Mouse (Mus musculus) thymus, postnatal 10 days (tissue): ENCODE measurements at regions not wholly inside any gene's neighbourhood (a gene's known extent, or its start where the extent isn't known, plus 50 kb on each side); places are given as distances from the start of the nearest gene placed in this dataset.

Experiments used
- DNase-seq, 2 experiments: peaks; one replicate each; pipeline ENCODE4 v3.0.0; 2021; ENCODE audit warnings: low spot score in 2 of 2

DNA sequence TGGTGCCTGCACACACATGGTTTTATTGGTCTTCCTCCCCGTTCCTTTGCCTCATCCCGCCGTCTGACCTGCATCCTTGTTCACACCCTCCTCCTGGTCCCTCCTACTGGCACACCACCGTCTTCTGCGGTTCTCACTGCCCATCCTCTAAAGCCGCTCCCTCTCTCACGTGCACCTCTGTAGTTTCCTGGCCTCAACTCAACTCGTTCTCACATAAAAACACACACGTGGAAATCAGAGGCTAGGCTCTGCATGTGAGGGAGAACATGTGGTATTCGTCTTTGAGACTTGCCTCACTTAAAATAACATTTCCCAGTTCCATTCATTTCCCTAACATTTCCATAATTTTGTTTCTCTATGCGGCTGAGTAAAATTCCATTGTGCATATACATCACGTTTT is 69.5 kb downstream of the Aldh8a1 start:
- DNase-seq = no peak

- no peak for DNase-seq
Measured at GRCm38 (mm10) chr10:21448132-21448531, 71.0 kb downstream of the Aldh8a1 start.

- no peak for DNase-seq
Measured at GRCm38 (mm10) chr10:21448942-21449341, 71.9 kb downstream of the Aldh8a1 start.

DNA sequence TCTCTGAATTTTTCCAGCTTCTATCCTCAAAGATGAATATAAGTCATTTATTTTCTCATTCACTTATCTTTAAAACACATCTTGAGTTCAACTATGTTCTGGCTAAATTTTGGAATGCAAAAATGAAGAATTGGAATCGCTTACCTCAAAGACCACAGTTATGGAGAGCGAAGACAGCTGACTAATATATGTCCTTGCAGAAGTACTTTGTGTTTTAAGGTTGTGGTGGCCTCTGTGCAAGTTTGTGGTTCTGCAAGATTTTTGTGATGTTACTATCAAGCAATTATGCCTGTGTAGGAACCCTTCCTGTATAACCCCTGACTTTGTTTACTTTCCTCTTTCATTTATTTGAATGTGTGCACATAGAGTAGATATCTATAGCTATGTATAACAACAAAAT is 75.5 kb downstream of the Aldh8a1 start:
- no peak for DNase-seq

DNA sequence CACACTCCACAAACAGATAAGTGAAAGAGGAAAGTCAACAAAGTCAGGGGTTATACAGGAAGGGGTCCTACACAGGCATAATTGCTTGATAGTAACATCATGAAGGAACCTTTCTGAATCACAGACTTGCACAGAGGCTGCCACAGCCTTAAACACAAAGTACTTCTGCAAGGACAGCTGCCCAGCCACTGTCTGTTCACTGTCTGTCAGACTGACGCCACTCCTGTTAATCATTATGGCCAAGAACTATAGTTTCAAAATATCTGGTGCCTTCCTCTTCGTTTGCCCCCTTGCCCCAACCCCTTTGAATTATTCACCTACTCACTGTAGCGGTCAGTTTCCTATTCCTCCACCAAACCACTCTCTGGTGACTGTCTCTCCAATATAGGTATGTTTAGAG is 76.4 kb downstream of the Aldh8a1 start:
- no peak for DNase-seq

DNA sequence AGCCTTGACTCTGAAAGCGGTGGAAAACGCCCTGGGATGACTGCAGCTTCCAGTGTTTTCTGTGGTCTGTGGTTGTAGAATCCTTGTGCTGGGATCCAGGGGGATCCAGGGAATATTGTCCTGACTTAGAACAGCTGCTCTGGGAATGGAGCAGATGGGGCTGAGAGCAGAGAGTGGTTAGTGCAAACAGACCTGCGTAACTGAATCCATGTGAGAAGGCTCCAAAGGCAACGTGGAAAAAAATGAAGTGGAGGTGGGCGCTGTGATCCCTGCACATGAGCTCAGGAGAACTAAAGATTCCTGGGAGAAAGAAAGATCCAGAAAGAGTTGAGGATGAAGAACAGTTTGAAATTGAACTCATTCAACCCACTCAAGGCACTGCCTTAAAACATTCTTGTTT is 77.1 kb downstream of the Aldh8a1 start:
- DNase-seq = no peak

DNA sequence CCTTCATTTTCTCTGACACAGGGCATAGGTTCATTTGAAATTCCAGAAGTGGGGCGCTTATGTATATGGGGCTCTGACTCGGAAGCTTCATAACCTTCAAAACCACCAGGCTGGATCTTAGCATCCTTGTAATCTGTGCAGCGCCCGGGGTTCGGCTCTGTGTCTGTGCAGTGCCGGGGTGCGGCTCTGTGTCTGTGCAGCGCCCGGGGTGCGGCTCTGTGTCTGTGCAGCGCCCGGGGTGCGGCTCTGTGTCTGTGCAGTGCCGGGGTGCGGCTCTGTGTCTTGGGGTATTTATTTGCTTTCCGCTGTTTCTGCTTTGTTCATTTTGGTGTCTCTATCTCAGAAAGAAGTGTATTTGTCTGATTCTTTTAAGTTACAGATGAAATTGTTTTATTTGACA is 77.7 kb downstream of the Aldh8a1 start:
- DNase-seq = no peak

DNA sequence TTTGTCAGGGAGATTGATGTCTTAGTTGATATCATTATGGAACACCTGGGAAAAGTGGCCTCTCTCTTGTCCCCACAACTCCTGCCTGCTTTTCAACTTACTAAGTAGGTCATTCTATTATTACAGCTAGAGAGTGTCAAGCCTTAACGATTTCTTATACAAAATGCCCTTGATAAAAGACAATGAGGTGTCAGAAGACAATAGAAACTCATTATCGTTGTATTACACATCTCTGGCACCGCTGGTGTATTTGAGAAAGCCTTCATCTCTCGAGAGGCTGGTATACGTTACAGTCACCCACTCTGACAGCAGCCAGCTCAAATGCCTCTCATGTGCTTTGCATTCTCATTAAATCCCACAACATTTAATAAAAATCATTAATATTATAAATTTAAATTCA is 78.8 kb downstream of the Aldh8a1 start:
- no peak for DNase-seq

DNA sequence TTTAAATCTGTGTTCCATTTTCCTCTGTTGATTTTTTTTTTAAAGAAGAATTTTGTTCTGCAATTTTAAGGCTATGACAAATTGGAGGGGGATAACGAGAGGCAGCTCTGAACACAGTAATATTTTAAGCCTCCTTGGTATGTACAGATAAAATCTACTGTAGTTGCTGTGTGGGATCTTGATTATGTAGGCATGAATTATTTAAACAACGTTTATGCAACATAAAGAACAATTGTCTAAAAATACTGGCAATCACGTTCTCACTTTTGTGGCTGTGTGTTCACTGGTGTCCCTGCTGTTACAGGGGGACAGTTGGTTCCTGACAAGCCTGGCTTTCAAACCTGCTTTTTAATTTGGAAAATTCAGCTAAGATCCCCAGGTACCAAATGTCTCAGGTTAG is 79.3 kb downstream of the Aldh8a1 start:
- DNase-seq = no peak

GRCm38 (mm10) chr10:21456991-21457390 is 79.9 kb downstream of the Aldh8a1 start:
- DNase-seq = no peak

DNA sequence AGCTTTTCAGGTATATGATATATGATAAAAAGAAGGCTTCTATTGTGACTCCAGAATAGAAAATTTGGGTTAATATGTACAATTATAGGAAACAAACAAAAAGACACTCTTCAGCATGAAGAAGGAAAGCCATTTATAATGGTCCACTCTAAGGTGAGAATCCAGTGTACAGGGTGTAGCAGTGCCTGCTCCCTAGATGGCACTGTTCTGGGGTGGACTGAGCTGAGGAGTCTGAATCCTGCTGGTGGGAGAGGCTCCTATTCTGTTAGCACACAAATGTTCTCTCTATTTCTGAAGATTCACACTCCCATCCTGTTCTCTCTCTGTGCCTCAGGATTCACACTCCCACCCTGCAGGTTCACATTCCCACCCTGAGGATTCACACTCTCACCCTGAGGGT is 81.5 kb downstream of the Aldh8a1 start:
- no peak for DNase-seq

DNA sequence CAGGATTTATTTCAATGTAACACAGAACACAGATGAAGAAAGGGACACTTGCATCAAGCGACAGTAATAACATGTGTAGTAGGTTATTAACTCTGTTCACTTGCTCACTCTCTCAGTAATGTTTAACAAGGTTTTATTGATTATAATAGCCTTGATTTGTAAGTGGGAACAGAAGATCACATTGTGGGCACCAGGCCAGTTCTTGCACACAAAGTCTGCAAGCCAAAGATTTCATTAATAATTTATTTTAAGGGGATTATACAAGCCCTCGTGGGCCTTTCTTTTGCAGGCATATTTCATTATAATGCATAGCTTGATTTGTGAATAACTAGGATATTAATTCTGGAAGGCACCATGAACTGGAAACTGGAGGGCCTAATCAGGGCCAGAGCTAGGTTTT is 83.0 kb downstream of the Aldh8a1 start:
- no peak for DNase-seq

- DNase-seq = no peak
Measured at GRCm38 (mm10) chr10:21462915-21463314, 85.8 kb downstream of the Aldh8a1 start.

DNA sequence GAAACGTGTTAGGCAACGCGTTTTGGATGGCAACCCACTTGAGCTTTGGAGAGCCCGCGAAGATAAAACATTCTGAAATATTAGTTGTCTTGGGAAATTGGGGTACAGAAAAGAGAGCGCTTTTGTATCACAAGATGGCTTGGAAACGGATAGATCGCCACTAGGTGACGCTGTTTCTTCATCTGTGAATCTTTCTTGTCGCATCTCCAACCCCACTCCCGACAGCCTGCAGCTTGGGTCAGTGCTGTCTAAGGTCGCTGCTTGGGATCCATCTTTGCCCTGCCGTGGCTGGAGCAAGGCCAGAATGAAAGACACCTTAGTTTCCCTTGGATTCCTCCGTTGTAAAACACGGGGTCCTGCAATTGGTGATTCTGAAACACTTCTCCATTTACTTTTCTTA is 88.3 kb downstream of the Aldh8a1 start:
- DNase-seq = peak; percentile 72 to 89

DNA sequence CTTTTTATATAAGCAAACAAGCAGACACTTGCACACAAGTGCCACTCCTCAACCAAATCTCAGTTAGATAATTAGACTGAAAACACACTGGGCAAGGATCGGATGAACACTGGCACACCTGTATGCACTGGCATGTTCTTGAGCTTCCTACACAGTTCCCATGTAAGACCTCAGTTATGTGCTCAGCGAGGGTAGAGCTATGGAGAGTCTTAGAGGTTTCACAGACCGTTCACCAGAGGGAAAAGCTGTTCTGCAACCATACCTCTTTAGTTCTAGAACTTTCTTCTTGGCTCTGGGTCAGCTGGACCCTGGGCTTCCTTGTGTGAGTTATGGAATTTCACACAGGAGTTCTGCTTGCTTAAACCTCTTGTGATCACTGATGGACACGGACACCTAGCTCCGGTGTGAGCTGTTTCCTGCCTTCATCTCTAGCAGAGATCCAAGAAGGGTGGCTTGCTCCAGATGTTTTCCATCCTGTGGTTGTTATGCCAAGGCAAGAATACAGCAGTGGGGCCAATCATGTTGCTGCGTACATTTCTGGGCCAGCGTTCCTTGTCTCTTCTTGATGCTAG is 88.8 kb downstream of the Aldh8a1 start:
- DNase-seq = no peak

- no peak for DNase-seq
Measured at GRCm38 (mm10) chr10:21467425-21468085, 90.5 kb downstream of the Aldh8a1 start.

DNA sequence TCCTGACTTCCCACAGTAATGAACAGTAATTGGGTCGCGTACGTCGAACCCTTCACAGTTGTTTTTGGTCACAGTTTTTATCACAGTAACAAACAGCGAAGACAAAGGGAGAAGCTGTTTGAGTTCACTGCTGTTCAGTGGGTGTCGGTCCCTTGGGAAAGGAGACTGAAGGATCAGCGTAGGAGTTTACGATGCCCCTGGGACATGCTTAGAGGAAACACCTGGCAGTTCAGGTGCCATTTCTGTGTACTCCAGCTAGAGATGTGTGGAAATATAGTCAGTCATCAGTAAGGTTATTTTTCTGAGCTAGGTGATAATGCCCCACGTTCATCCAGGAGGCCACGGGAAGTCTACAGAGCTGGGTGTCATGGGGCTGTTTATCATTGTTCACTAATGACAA is 91.3 kb downstream of the Aldh8a1 start:
- no peak for DNase-seq

GRCm38 (mm10) chr10:21469961-21470360 is 92.9 kb downstream of the Aldh8a1 start:
- DNase-seq = peak in 1 of 2 experiments; percentile 25

DNA sequence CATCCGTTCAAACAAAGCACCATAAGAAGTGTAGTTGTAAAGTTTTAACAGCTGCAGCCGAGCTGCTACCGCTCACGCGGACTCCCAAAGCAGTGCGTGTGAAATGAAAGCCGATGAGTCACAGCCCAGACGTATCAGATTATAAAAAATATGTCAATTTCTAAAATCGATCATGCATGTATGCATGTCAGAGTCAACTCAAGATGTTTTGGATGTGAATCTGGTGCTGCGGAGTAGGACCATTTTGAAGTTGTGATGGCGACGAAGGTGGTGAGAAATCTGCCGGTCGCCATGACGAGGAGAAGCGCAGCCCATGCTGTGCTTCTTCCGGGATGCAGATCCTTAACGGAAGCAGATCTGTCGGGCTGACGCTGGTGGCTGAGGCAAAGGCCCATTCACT is 93.5 kb downstream of the Aldh8a1 start:
- no peak for DNase-seq

- DNase-seq = no peak
Measured at GRCm38 (mm10) chr10:21474242-21474641, 97.2 kb downstream of the Aldh8a1 start.

- no peak for DNase-seq
Measured at GRCm38 (mm10) chr10:21478004-21478403, 100.9 kb downstream of the Aldh8a1 start.

- peak in 1 of 2 experiments; percentile 18 for DNase-seq
Measured at GRCm38 (mm10) chr10:21479403-21479802, 102.3 kb downstream of the Aldh8a1 start.

DNA sequence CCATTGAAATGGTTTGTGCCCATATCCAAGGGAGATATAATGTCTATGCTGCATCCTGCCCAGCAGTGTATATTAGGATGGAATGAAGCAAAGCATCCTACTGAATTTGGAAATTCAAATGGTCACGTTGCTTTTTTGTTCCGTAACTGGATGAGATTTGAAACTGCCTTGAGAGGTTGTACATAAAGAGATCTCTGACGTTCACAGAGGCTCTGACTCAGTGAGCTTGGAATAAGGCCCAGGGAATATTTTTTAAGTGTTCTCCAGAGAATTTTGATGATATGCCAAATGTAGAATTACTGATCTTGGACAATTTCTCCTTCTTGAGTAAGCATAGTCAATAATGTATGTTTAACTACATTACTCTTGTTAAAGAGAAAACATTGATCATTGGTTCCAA is 104.2 kb downstream of the Aldh8a1 start:
- DNase-seq = no peak

- no peak for DNase-seq
Measured at GRCm38 (mm10) chr10:21482055-21482454, 105.0 kb downstream of the Aldh8a1 start.
